Mouse (Mus musculus) spleen, adult 18-20 months (tissue): Measurements from ENCODE around the gene Ccne1.

Experiments used
- DNase-seq, 2 experiments: peaks; one replicate each; pipeline ENCODE4 v3.0.0; 2022; ENCODE audit warnings: mixed read lengths in 2 of 2

The Ccne1 gene

GRCm38 (mm10) chr7:38093101-38093500 is 14.2 kb downstream of the Ccne1 start:
- DNase-seq = no peak

DNA sequence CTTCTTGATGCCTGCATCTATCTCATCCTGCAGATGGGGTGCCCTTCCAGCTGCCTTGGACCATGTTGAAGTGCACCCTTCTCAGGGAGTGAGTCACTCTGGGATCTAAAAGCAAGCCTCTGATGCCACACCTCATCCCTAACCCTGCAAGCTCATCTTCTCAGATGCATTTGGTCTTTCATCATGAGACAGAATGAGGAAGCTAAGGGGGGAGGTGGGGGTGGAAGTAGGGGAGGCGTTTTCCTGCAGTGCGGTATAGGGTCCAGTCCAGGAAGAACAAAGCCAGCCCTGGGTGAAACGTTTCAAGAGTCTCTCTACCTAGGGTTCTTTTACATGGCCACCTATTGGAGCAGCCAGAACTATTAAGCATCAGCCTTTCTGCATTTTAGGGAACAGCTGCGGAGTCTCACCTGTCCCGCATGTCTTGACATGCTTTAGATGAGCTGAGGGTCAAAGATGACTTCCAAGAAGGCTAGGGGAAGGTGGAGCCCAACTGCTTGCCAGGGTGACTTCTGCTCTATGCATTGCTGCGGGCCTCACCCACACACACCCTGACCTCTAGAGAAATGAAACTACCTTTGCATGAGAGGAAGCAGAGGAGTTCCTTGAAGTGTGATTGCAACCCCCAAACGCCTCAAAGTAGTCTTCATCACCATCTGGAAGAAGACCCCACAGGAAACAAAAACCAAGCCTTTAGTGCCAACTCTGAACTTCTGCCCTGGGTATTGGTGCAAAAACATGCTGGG is 17.2 kb downstream of the Ccne1 start:
- DNase-seq = peak; percentile 41 to 48

DNA sequence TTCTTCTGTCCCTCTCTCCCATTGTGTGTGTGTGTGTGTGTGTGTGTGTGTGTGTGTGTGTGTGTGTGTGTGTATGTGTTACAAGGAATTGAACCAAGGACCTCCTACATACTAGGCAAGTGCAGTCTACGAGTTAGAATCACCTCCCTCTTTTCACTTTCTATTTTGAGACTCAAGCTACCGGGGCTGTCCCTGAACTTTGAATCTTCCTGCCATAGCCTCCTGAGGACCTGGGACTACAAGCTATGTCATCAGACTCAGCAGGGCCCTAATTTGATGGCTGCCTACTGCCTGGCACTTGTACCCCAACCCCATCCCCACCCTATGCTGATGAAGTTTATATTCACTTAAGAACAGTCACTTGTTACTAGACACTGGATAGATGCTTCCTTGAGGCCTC is 18.9 kb downstream of the Ccne1 start:
- DNase-seq = no peak

- DNase-seq = no peak
These were observed 19.5 kb downstream of the Ccne1 start for GRCm38 (mm10) chr7:38087856-38088255.

GRCm38 (mm10) chr7:38086401-38086800 is 20.9 kb downstream of the Ccne1 start:
- DNase-seq = no peak

DNA sequence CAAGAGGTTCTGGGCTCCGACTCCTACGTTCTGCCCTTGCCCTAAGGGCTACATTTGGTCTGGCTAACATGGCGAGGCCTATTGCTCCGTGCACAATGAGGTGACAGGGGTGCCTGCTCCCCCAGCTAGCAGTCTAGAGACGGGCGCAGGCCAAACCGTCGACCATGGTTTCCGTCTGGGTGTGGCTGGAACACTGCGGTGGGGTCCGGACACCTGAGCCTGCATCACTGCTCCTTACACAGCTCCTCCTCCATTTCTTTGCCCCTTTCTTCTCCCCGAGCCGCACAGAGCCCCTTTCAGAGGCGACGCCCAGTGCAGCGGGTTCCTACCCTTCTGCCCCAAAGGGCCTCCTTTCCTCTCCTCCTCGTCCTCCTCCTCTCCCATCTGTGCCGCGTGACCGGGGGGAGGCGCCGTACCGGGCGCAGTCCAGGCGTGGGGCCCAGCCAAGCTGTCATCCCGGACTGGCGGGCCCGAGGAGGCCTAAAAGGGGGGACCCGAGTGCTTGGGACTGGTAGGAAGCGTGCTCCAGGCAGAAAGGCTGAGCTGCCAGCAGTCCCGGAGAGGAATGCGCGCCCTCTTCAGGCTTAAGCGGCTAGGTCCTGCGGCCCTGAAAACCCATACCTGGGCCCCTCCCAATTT is 21.6 kb downstream of the Ccne1 start:
- DNase-seq = peak; percentile 59 to 72

DNA sequence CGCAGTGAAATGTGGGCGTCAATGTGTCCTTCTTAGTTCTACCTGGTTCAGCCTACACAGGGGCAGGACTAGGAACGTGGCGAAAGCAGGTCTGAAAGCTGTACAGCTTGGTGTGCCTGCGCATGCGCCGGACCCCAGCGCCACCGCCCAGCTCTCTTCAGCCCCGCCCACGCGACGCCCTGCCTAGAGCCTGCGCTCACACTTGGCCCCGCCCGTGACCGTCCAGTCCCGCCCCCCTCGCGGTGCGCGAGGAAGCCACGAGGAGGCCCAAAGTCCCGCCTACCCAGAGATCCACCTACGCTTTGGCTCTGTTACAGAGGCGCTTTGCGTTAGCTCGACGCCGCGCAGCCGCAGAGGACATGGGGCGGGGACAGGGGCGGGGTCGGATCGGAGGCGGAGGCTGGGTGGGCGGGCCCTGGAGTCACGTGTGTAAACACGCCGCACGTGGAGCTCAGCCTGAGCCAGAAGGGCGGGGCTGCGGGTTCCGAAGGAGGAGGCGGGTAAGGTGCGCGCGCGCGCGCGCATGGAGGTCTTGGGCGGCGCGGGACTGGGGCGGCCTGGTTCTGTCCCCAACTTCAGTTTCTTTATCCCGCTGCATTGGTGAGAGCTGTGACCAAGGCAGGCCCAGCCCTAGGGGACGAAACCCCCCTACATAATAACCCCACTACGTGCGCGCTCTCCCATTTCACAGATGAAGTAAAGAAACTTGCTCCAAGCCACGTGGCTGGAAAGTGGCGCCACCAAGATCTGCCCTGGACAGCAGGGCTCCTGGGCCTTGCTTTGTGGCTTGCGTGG is 22.4 kb downstream of the Ccne1 start:
- peak; percentile 99 to 100 for DNase-seq

GRCm38 (mm10) chr7:38082971-38083370 is 24.4 kb downstream of the Ccne1 start:
- DNase-seq = no peak

GRCm38 (mm10) chr7:38077189-38077588 is 30.1 kb downstream of the Ccne1 start:
- no peak for DNase-seq

- DNase-seq = no peak
These were observed 31.8 kb downstream of the Ccne1 start for GRCm38 (mm10) chr7:38075487-38075886.

DNA sequence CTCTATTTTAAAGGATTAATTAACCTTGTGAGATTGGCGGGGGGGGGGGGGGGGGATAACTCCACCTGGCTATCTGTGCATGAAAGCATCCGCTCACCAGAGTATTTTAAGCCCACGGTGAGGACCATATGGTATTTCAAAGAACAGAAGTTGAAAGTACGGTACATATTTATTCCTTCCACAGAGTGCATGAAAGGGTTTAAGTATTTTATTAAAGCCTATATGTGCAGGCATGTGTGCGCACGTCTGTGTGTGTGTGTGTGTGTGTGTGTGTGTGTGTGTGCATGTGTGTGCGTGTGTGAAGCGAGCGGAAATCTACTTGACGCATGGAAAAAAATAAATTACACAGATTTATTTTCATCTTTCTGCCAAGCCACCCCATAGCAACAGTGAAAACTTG is 32.4 kb downstream of the Ccne1 start:
- no peak for DNase-seq

GRCm38 (mm10) chr7:38074514-38074913 is 32.8 kb downstream of the Ccne1 start:
- no peak for DNase-seq

DNA sequence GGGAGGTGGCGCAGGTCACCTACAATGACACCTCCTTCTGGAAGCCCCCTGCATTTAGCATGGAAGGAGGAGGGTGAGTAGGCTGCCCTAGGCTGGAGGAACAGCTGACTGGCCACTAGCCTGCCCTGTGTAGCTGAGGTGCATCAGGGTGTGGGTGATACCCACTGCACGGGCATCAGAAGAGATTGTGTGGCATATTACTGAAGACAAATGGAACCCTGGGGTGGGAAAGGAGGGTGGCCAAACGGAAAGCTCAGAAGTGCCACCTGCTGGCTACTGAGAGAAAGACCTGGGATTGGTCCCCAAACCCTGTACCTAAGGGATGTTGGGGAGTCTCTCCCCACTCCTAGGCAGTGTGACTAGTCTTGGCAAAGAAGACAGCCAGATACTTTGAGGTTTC is 33.6 kb downstream of the Ccne1 start:
- peak in 1 of 2 experiments; percentile 53 for DNase-seq

GRCm38 (mm10) chr7:38071065-38071464 is 36.3 kb downstream of the Ccne1 start:
- no peak for DNase-seq

DNA sequence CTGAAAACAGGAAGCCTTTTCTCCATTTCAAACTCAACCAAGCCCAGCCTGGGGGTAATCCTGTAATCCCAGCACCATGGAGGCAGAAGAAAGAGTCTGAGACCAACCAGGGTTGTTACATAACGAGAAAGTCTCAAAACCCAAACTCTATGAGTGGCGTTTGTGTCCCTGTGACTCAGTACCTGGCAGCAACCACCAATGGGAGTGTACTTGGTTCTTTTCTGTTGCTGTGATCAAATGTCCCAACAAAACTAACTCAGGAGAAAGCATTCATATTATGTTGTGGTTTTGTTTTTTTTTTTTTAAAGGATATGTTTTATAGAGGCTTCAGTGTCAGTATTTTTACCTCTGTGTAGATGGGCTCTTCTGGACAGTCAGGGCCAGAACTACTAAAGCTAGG is 36.7 kb downstream of the Ccne1 start:
- no peak for DNase-seq

- DNase-seq = no peak
These were observed 42.9 kb downstream of the Ccne1 start for GRCm38 (mm10) chr7:38064431-38064830.

DNA sequence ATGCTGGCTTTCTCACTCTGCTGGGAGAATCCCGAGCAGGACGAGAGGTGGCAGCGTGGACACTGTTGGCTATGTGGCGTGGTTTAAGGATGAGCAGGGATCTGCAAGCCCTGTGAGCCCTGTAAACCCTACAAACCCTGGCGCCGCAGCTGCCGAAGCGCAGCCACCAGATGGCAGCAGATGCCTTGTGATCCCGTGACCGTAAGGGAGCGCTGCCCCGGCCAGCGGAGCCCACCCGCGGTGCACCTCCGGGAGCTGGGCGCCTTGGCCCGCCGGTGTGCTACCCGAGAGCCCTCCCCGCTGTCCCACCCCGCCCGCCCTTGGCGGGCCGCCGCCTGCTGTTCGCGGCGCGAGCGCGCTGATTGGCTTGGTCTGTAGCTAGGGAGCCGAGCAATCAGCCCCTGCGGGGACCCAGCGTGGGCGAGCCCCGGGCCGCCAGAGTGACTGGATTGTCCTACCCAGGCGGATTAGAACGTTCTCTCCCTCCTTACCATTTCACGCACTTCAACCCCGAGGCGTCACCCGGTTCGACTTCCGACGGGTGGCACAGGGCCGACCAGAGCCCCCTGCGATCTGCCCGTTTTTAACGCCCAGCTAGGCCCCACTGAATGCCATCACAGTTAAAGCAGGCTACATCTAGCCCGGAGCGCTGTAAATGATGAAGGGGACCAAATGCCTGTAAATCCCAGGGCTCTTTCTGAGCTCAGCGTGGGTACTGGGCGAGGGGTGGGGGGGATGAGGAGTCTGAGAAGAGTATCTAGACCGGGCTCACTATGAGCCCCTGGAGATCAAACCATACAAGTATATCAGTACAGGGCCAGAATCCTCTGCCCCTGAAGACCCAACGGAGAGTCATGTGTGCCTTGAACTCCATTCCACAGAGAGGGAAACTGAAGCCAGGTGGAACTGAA is 46.0 kb downstream of the Ccne1 start:
- DNase-seq = peak; percentile 73 to 87

DNA sequence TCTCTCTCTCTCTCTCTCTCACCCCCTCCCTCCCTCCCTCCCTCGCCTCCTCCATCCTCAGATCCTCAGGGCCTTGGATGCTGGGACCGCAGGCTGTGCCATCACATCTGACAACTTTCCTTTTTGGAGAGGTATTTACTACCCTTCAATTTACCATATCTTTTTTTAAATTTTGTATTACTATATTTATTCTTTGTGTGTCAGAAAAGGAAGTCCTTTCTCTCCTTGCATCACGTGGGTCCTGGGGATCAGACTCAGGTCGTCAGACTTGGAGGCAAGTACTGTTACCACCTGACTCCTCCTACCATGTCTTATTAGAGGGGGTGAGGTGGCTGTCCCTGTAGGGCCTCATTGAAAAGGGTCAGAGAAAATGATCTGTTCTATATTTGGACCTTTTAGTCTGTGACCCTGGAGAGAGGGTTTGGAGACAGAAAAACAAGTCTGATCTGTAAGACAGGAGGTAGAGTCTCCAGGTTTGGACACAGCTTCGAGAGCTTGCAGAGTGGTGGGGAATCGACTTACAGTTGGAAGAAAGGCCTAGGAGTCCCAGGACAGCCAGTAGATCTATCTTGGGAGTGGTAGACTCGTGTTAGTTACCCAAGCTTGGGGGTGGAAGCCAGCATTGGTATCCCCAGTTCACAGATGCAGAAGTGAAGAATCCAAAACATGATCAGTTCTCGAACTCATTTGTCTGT is 47.6 kb downstream of the Ccne1 start:
- DNase-seq = no peak

DNA sequence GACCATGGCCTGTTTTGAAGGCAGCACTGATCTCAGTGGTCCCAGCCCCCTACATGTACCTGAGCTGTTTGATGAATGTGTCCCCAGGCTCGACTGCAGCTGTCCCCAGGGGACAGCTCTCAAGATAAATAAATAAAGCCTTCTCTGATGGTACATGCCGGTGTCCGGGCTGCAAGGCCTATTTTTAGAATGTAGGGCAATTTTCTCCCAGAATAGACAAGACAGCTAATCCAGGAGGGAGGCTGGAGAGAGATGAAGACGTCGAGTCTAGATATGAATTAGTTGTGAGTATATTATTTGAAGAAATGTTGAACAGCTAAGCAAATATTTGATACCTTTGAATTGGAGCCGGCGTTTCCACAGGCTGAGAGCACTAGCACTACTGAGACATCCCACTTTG is 48.2 kb downstream of the Ccne1 start:
- DNase-seq = no peak

- no peak for DNase-seq
These were observed 51.3 kb downstream of the Ccne1 start for GRCm38 (mm10) chr7:38055996-38056395.

GRCm38 (mm10) chr7:38054246-38054645 is 53.1 kb downstream of the Ccne1 start:
- DNase-seq = no peak
